Mouse (Mus musculus) megakaryocyte, adult 5-6 weeks (primary cell): ENCODE data around the gene Ginm1. TPM values are rescaled to one million over a fixed set of nuclear protein-coding genes. Genes with fewer than 3 reads are reported as not detected.
A peak's percentile ranks its signal among the peaks of the same experiment; 100 is the strongest.

ENCODE experiments used
- ATAC-seq: 2 replicates; pipeline ENCODE4 v1.8.0; 2016; ENCODE audit warnings: mild to moderate bottlenecking, inconsistent platforms; ENCODE audit not compliant: poor library complexity, severe bottlenecking
- total RNA-seq, 2 experiments: library from RNA; stranded (forward) in 1 of 2; stranded (reverse) in 1 of 2; fragments of 153-499, 151-499 nt in 1 of 2; fragments of 221-1000, 200-1000 nt in 1 of 2; gene quantifications; 2 replicates each; pipeline versions ENCODE4 v1.2.3 to v1.2.4; 2015 to 2017

Gene Ginm1
- total RNA-seq (2015) (47.8 and 54.0 TPM in 2 replicates), total RNA-seq (2017) (58.8 and 74.6 TPM in 2 replicates)

- peak; percentile 100 for ATAC-seq
Observed at GRCm38 (mm10) chr10:7792751-7793385, at the start of gene Ginm1, which contains the start of gene Ppil4. Gene Ginm1, minus strand, starts transcription at chr10:7792824. Gene Ppil4, plus strand, starts transcription at chr10:7792891.

- peak; percentile 94 for ATAC-seq
Observed at GRCm38 (mm10) chr10:7841571-7842080, 49.0 kb upstream of the Ginm1 start.

DNA sequence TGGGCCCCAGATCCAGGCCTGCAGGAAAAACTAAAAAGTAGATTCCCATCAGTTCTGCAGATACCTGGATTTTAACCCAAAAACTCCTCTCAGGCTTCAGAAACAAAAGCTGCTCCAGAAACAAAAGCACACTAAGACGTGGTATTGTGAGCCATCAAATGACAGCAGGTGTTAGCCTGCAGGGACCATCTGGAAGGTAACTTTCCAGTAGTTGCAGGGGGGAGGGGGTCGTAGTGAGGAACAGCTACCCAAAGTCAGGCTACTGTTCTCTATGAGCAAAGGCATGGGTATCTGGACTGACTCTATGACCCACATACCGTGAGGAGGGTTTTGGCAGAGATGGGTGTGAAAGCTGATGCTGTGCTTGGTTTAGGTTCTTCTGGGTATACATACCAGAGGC lies 48.2 kb upstream of the Ginm1 start:
- no peak for ATAC-seq

DNA sequence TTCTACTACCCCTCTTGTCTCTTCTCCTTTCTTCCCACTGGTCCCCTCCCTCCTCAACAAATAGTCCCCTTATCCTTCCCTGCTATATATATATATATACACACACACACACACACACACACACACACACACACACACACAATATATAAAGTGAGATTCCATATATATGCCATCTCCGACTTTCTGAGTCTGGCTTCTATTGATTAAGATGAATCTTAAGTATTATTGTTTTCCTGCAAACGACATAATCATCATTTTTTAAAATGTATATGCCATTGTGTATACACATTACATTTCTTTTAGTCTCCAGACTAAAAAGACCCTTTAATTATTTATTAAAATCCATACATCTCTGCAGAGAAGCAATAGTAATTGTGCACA lies 47.7 kb upstream of the Ginm1 start:
- no peak for ATAC-seq

GRCm38 (mm10) chr10:7839551-7840352 lies 47.1 kb upstream of the Ginm1 start:
- ATAC-seq = no peak

GRCm38 (mm10) chr10:7838874-7839421 lies 46.3 kb upstream of the Ginm1 start:
- ATAC-seq = no peak

DNA sequence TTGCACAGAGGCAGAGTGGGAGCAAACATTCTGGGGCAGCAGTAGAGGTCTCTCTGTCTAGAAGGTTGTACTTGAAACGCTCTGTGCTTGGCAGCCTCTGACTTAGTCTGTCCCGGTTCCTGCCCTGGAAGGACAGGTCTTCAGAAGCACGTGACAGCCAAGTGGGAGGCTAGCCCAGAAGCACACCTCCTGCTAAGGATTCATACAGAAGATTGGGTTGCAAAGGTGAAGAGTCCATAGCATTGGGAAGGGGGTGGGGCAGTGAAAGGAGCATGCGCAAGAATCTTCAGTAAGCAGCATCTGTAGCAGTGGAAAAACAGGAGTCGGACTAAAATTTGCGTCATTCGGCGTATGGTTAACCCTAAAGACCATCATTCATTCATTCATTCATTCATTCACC lies 45.4 kb upstream of the Ginm1 start:
- no peak for ATAC-seq

GRCm38 (mm10) chr10:7837446-7837845 lies 44.8 kb upstream of the Ginm1 start:
- ATAC-seq = no peak

- no peak for ATAC-seq
Observed at GRCm38 (mm10) chr10:7836902-7837301, 44.3 kb upstream of the Ginm1 start.

DNA sequence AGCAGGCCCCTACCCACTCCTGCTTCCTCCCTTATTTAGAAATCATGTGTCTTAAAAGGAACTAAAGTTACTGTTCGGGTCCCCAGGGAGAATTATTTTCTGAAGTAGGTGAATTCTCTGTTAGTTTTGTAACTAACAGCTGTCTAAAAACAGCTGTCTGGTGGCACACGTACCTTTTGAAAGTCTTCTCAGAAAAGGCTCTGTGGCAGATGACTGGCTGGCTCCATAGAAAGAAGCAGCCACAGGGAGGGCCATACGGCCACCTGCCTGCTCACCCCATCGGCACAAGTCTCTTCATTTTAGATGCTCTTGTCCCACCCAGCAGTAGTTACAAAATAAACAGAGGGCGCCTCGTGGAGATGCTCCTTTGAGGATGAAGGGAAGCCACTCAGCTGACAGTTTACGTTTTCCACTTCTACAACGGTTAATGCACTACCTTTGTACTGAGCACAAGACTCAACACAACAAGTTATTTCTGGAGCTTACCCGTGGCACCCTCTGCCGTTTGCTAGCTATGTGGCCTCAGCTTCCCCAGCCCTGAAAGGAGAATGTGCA lies 42.1 kb upstream of the Ginm1 start:
- no peak for ATAC-seq

DNA sequence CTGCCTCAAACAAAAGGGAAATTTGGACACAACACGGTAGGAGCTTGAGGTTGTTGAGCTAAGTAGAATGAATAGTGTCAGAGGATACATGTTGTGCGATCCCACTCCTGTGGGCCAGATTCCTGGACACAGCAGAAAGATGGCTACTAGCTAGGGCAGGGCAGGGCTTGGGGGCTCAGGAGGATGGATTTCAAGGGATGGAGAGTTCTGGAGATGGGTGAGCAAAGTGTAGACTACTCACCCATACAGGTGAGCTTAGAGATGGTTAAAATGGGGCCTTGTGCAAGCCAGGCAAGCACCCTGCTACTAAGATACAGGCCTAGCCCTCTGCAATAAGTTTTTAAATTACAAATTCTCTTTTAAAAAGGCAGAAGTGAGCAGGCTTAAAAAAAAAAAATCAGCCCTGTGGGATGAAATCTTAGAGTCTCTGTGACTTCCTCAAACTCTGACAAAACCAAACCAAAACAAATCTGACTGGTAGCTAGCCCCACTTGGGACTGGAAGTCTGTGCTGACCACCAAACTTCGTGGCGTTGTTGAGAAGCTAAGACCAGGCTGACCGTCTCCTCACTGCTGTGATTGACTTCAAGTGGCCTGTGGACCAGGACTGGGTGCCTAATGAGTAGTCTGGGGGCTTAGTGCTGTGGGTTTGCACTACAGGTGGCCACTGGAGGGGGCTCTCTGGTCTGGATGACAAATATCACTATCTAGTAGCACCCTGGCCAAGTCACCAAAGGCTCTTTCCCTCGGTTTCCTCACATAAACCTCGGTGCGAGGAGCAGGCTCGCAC lies 40.9 kb upstream of the Ginm1 start:
- ATAC-seq = peak; percentile 61

GRCm38 (mm10) chr10:7832171-7832676 lies 39.6 kb upstream of the Ginm1 start, which contains the start of gene Zc3h12d:
Gene Zc3h12d, plus strand, starts transcription at chr10:7832470.
- peak; percentile 69 for ATAC-seq

GRCm38 (mm10) chr10:7826106-7826505 lies 33.5 kb upstream of the Ginm1 start:
- peak; percentile 30; the same call in 1 of the 2 replicates for ATAC-seq

DNA sequence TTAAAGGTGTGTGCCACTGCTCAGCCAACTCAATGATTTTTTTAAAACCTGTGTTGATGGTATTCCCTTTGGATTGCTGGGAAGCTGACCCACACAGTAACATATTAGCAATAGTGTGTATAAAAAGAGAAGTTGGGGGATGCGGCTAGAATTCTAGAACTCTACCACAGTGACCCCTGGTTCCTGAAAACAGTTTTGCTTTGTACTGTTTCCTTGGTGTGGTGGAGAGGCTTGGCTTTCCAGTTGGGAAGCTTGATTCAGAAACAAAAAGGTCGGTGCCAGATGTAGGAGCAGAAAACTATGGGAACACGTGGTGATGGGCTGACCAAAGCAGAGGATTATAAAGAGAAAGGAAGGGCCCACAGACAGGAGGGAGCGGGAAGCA lies 32.6 kb upstream of the Ginm1 start:
- ATAC-seq = peak; percentile 54

DNA sequence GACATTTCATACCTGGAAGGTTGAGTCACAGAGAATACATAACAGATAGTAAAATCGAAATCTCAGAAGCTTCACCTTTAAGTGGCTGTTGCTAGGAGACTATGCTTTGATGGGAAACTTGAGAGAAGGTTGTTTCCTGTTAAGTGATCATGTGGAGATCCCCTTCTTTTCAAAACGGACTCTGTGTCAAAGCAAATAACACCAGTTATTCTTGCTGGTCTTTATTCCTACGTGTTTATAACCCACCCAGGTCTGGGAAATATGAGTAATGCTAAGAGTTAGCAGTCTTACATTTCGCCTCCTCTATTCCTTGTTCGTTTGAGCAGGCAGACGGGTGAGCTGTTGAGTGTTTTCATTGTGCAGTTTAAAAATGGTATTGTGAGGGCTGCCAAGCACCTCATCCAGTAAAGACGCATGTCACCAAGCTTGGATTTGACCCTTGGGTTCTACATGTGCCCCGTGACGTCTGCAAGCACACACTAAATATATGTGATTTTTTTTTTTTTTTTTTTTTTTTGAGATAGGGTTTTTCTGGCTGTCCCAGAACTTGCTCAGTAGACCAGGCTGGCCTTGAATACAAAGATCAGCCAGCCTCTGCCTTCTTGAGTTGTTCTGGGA lies 32.1 kb upstream of the Ginm1 start:
- ATAC-seq = 0 out of 2 replicates have a peak, but pooled peaks have one; percentile 12

DNA sequence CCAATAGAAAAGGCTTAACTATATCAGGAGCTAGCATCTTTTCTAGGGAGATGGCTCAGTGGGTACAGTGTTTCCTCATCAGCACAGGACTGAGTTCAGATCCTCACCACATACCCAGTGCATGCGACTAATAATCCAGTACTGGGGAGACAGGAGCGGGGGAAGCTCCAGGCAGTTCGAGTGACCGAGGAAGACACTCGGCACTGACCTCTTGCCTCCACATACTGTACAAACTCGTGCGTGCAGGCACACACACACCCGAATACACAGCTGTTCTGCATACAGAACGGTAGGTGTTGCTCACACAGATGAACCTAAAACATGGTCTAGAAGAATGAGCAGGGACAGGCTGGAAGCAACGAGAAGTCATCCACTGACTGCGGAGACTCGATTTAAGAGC lies 29.4 kb upstream of the Ginm1 start:
- no peak for ATAC-seq

GRCm38 (mm10) chr10:7820171-7820570 lies 27.5 kb upstream of the Ginm1 start:
- ATAC-seq = no peak

DNA sequence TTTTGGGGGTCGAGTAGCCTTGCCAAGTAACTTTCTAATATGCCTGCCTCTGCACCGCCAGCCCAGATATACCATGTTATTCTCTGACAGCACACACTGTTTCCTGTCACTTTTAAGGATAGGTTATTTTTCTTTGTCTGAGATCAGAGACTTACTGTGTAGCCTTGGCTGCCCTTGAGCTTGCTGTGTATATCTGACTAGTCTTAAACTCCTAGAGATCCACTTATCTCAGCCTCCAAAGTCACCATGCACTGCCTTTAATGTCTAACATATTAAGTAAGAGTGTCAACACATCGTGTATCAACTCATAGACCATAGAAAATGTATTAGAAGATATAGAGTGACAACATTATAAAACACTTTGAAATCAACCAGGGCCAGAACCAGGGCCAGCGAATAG lies 27.0 kb upstream of the Ginm1 start:
- ATAC-seq = no peak

- ATAC-seq = no peak
Observed at GRCm38 (mm10) chr10:7819156-7819555, 26.5 kb upstream of the Ginm1 start.

DNA sequence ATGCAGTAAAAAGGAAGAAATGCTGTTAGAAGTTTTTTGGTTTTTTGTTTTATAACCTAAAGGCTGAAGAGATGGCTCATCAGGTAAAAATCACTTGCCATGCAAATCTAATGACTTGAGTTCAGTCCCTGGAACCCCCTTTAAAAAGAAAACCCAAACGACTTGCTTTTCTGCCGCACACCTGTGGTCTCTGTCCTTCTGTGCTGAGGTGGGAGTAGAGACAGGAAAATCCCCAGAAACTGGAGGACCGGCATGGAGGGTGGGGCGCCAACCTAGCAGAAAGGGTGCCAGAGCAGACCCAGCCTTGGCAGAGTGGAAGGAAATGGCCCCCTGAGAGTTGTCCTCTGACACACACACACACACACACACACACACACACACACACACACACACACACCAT lies 26.1 kb upstream of the Ginm1 start:
- no peak for ATAC-seq
